Mouse (Mus musculus) lung, postnatal 0 days (tissue): ENCODE results near the gene Znrd1.

Source experiments
- CTCF ChIP-seq: IDR thresholded peaks from 2 replicates; pipeline ENCODE4 v1.5.1; 2016; ENCODE audit warnings: antibody characterized with exemption, mild to moderate bottlenecking
- EP300 ChIP-seq: IDR thresholded peaks from 2 replicates; pipeline ENCODE4 v1.6.1; 2016; ENCODE audit warnings: antibody characterized with exemption, mild to moderate bottlenecking, control low read depth

- no peak for TF ChIP-seq CTCF
- TF ChIP-seq EP300, result no peak
These were observed 29.0 kb downstream of the Znrd1 start for GRCm38 (mm10) chr17:36929236-36929932.
